Mouse (Mus musculus) ES-E14 (cell line): ENCODE measurements around the gene Kif1b.
A peak's percentile ranks its signal among the peaks of the same experiment; 100 is the strongest.

Experiments used
- CHD2 ChIP-seq: IDR thresholded peaks from 2 replicates; pipeline ENCODE4 v1.6.1; 2014; ENCODE audit warnings: mild to moderate bottlenecking, low read depth, low read length, inconsistent platforms
- HCFC1 ChIP-seq: IDR thresholded peaks from 2 replicates; pipeline ENCODE4 v1.6.1; 2012; ENCODE audit warnings: low read length, inconsistent platforms, borderline replicate concordance; ENCODE audit not compliant: insufficient read depth
- MAFK ChIP-seq: IDR thresholded peaks from 2 replicates; pipeline ENCODE4 v1.6.1; 2014; ENCODE audit warnings: mild to moderate bottlenecking, low read depth, low read length, inconsistent platforms; ENCODE audit not compliant: insufficient read depth
- ZC3H11A ChIP-seq: IDR thresholded peaks from 2 replicates; pipeline ENCODE4 v1.6.1; 2012; ENCODE audit warnings: low read depth, mild to moderate bottlenecking, inconsistent platforms, low read length, borderline replicate concordance
- ZNF384 ChIP-seq: IDR thresholded peaks from 2 replicates; pipeline ENCODE4 v1.6.1; 2012; ENCODE audit warnings: low read depth, low read length, inconsistent platforms

- no peak for TF ChIP-seq CHD2
- 0 out of 2 replicates have a peak, but pooled peaks have one; percentile 34 for TF ChIP-seq ZNF384
- no peak for TF ChIP-seq HCFC1
- no peak for TF ChIP-seq MAFK
- no peak for TF ChIP-seq ZC3H11A
These were observed 21.0 kb downstream of the Kif1b start for GRCm38 (mm10) chr4:149286287-149287137.
